Mouse (Mus musculus) CD4-positive, CD25-positive, alpha-beta regulatory T cell, adult 4 months (primary cell): ENCODE data around the gene Ppp2r1b. TPM values are rescaled to one million over a fixed set of nuclear protein-coding genes. Genes with fewer than 3 reads are reported as not detected.
A peak's percentile ranks its signal among the peaks of the same experiment; 100 is the strongest.
"Not testable (repeated sequence)": the region's sequence is repeated elsewhere in the genome, so short reads cannot be mapped to it uniquely, and the experiment has no call there.

Source experiments
- ATAC-seq: one replicate; pipeline ENCODE4 v1.8.0; 2017
- polyA plus RNA-seq, 2 experiments: library from polyadenylated mRNA; unstranded; fragments of 100-300 nt; shearing (Covaris generic); gene quantifications; one replicate each; pipeline ENCODE4 v1.2.1; 2017

The Ppp2r1b gene
- polyA plus RNA-seq: 10 to 100 TPM; 58.6 to 79.7 TPM

GRCm38 (mm10) chr9:50845081-50845480, at the start of gene Ppp2r1b:
TSS of gene Ppp2r1b (plus strand) at chr9:50845301.
- ATAC-seq: no peak

GRCm38 (mm10) chr9:50796776-50797175, 48.3 kb upstream of the Ppp2r1b start:
- ATAC-seq: no peak

DNA sequence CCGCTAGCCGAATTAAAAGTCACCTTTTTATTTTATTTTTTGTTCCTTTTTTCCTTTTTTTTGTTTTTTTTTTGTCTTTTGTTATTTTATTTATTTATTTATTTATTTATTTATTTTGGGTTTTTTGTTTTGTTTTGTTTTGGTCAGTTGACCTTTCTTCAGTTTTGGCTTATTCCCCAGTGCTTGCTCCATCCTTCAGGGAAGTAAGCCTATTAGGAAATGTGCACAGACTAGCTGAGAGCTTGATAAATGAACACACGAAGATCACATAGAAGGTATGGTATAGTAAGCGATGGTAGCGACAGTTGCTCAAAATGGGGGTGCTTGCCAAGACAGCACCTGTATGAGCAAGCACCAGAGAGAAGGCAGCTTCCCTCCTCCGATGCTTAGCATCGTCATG, 47.5 kb upstream of the Ppp2r1b start:
- no peak for ATAC-seq

DNA sequence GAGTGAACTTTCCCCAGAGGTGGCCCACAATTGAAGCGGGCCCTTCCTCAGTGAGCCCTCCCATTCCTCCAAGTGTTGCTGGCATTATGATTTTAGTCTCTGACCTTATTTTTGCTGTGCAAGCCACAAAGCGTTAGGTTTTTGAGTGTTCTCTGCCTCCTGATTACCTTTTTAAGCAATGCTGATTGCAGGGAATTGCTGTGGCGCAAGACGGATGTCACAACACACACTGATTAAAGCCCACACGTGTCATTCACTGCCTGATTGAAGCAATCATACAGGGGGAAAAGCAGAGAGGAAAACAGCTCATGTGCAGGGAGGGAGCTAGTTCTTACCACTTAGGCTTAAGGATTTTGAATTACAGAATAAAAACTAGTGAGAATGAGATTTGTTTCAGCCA, 46.7 kb upstream of the Ppp2r1b start:
- ATAC-seq: no peak

DNA sequence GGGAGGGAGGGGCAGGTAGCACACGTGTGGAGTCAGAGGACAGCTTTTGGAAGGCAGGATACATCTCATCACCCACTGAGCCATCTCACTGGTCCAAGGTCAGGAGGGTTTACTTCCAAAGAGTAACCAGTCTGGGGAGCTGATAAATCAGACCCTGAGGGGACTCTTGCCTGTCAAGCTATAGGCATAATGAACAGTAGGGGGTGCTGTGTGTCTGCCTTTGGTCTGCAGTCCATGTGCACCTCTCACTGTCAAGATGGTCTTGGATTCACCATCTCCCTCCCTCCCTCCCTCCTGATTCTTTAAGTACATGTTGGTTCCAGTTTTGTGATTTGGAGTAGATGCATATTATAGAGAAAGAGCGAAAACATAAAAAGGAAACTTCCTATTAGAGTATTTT, 44.1 kb upstream of the Ppp2r1b start:
- peak; percentile 76 for ATAC-seq

- no peak for ATAC-seq
Measured at GRCm38 (mm10) chr9:50803055-50803671, 41.9 kb upstream of the Ppp2r1b start.

- no peak for ATAC-seq
Measured at GRCm38 (mm10) chr9:50808471-50808870, 36.6 kb upstream of the Ppp2r1b start.

- no peak for ATAC-seq
Measured at GRCm38 (mm10) chr9:50809146-50809545, 36.0 kb upstream of the Ppp2r1b start.

DNA sequence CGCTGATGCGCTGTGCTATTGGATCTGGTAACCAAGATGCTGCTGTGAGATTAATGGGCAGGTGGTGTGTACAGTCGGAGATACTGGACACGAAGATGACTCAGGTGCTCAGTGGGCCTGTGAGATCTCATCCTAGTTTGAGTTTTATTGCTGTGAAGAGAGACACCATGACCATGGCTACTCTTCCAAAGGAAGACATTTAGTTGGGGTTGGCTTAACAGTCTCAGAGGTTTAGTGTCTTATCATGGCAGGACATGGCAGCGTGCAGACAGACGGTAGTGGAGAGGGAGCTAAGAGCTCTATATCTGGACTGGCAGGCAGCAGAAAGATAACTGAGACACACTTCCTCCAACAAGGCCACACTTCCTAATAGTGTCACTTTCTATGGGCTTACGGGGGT, 33.9 kb upstream of the Ppp2r1b start:
- no peak for ATAC-seq

GRCm38 (mm10) chr9:50811746-50812145, 33.4 kb upstream of the Ppp2r1b start:
- ATAC-seq: no peak

- ATAC-seq: no peak
Measured at GRCm38 (mm10) chr9:50813796-50814195, 31.3 kb upstream of the Ppp2r1b start.

DNA sequence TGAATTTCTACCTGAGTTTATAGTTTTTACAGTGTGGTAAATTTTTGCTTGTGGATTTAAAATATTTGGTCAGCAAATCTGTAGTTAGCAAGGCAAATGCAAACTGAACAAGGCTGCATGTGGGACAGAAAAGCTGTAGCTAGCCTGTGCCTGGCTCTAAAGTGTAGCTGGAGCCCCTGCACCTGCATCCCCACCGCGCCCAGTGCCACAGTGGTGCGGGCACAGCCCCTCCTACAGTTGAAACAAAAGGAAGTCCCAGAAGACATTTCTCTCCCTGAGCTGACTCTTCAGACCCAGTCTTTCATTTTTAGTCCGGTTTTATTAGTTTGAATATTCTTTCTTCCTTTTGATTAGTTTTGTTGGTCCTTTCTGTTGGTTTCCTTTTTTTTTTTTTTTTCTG, 29.4 kb upstream of the Ppp2r1b start:
- no peak for ATAC-seq

- no peak for ATAC-seq
Measured at GRCm38 (mm10) chr9:50816512-50816911, 28.6 kb upstream of the Ppp2r1b start.

DNA sequence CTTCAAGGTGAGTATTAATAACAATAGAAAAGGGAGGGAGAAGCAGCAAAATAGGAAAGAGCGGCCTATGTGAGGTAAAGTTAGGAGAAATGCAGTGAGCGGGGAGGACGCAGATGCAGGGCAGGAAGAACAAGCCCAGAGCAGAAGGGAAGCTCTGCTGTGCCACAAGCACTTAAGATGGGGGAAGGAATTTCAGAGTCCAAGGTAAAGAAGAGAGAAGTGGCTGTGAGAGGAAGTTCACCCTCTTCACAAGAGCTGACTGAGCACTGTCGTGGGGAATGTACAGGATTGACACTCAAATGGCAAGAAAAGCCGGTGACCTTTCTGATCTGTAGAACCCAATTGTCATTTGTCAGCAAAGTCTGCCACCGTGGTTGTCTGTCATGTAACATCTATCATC, 27.1 kb upstream of the Ppp2r1b start:
- ATAC-seq: no peak

DNA sequence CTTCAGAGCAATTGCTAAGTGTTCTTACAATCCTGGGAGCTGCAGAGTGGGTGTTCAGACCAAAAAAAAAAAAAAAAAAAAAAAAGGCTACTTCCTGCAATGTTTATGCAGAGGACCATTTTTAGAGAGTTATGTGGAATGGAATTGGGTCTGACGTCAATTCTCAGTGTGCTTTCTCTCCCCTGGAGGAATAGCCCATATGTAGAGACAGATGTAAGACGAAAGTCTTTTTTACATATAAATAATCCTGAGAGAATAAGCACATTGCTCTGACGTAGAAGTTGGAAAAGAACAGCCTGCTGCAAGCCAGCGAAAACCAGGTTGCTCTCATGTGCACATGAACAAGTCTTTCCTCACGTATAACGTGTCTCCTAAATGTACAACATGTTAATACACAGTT, 25.4 kb upstream of the Ppp2r1b start:
- ATAC-seq: no peak

DNA sequence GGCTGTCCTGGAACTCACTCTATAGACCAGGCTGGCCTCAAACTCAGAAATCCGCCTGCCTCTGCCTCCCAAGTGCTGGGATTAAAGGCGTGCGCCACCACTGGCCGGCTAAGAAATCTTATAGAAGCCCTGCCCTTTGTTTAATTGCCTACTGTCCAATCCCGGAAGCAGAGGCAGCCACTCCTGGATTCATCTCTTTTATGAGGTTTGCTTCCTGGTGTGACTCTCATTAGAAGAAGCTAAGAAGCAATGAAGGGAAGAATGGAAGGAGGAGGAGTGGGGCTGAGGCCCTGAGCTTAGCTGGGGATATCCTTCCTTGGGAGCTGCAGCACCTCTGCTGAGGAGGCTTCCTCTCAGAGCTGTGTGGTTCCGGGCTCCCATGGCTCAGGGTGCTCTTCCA, 23.4 kb upstream of the Ppp2r1b start:
- no peak for ATAC-seq

GRCm38 (mm10) chr9:50822216-50822615, 22.9 kb upstream of the Ppp2r1b start:
- no peak for ATAC-seq

DNA sequence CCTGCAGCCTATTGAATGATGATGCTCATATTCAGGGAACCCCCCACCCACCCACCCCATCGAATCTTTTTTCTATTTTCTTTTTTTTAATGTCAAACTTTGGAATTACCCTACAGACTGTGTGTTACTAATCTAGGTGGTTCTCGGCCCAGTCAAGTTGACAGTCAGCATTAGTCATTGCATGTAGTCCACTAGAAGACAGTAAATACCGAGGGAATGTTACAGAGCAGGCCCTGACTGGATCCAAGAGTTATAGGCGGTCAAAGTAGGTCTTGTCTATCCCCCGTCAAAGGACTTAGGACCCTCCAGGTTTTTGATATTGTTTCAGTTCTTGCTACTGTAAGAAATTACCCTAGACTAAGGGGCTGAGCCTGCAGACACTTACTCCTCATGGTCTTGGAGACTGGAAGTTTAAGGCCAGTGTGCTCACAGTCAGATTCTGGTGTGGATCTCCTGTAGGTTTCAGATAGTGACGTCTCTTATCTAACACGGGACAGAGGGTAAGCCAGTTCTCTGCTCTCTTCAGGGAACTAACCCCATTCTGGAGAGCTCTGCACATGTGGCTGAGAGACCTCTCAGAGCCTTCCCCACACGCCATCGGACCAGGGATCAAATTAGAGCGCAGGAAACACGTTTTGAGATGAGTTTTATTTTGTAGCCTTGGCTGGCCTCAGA, 21.2 kb upstream of the Ppp2r1b start:
- ATAC-seq: no peak

DNA sequence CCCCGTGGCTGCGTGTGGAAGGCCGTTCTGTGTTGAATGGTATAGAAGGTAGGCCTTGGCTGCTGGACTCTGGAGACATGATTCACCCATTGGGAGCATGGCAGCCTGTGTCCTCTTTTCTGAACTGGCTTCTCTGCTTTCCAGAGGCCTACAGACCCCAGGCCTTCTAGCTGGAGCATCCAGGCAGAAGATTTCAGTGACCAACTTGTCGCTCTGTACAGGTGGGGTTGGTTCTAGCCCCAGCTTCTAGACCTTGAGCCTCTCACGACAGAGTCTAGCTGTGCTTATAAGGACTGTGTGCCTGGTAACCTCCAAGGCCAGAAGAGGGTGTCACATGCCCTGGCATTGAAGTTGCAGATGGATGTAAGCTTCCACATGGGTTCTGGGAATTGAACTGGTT, 13.6 kb upstream of the Ppp2r1b start:
- no peak for ATAC-seq

DNA sequence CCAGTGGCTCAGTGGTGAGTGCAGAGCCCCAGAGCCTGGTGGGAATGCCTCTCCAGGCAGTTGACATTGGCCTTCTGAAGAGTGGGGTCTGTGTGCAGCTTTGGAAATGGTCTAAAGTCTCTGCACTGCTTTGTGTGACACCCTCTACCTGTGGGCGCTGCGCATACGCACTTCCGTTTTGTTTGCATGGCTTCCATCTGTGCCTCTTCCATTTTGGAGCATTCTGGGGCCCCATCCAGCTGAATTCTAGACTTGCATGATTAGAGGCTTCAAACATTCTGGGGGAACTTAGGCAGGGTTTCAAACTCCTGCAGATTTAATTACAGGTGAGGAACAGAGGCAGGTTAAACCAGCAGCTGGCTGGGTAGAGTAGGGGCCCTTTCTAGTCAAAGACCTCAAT, 12.9 kb upstream of the Ppp2r1b start:
- ATAC-seq: no peak

- not testable (repeated sequence) for ATAC-seq
Measured at GRCm38 (mm10) chr9:50832582-50832981, 12.5 kb upstream of the Ppp2r1b start.

DNA sequence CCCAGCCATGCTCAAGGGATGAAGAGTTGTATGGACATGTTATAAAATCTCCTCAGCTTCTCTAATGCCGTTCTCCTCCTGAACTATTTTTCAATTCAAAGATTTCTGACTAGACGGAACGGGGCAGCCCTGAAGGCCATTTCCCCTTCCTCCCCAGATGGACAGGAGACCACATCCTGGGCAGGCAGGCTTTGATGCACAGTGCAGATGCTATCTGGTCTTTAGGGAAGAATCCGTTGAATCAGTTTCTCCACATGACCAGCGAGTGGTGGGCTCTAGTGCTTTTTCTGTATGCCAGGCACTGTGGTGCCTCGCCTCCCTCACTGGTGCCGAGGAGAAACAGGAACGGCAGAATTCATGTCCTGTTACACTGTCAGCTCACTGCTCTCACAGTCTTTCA, 11.3 kb upstream of the Ppp2r1b start:
- no peak for ATAC-seq

DNA sequence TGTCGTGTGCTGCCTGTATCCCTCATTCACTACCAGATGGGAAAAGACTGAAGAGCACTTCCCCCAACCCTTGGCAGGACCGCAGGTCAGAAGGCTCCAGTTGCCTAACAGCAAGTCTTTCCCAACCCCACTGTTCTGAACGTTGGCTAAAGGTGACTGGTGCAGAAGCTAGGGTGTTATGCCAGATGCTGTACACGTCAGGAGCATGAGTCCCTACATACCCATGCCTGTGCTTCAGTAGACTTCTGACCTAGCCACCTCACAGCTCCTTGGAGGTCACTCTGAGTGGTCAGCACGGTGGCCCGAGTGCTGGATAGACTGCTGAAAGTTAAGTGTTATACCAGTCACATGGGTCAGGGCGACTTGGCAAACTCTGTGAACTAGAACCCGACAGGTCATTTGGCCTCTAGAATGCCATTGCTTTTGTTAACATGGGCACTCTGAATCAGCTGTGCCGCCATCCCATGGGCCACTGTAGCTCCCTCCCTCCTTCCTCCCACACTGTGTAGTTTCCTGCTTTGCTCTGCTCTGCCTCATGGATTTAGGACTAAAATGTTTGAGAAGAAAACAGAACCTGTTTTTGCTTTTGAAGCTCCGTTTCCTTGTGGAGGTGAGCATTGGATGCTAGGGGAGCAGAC, 9.9 kb upstream of the Ppp2r1b start:
- ATAC-seq: no peak

GRCm38 (mm10) chr9:50836097-50836496, 9.0 kb upstream of the Ppp2r1b start:
- ATAC-seq: peak; percentile 71
